Mouse (Mus musculus): Measurements from ENCODE around the gene Hnrnpl.

Gene Hnrnpl

GRCm38 (mm10) chr7:28808221-28808941, at the start of gene Hnrnpl:
TSS of gene Hnrnpl (plus strand) at chr7:28808541.
- DNase-seq (ENCODE audit: extremely low read depth, low read depth), result peak; percentile 64

- no peak for DNase-seq (ENCODE audit: extremely low read depth, low read depth)
Observed at GRCm38 (mm10) chr7:28758623-28759022, 49.7 kb upstream of the Hnrnpl start.

GRCm38 (mm10) chr7:28761907-28762306, 46.4 kb upstream of the Hnrnpl start:
- no peak for DNase-seq (ENCODE audit: extremely low read depth, low read depth)

GRCm38 (mm10) chr7:28765211-28765610, 43.1 kb upstream of the Hnrnpl start:
- no peak for DNase-seq (ENCODE audit: extremely low read depth, low read depth)

GRCm38 (mm10) chr7:28766173-28766879, 42.0 kb upstream of the Hnrnpl start, which contains the start of gene Sirt2:
TSS of gene Sirt2 (plus strand) at chr7:28766735.
- peak; percentile 99 for DNase-seq (ENCODE audit: extremely low read depth, low read depth)

- DNase-seq (ENCODE audit: extremely low read depth, low read depth), result no peak
Observed at GRCm38 (mm10) chr7:28766910-28767309, 41.4 kb upstream of the Hnrnpl start.

GRCm38 (mm10) chr7:28767462-28767965, 40.8 kb upstream of the Hnrnpl start, which contains the start of gene Nfkbib:
TSS of gene Nfkbib (minus strand) at chr7:28767512.
- no peak for DNase-seq (ENCODE audit: extremely low read depth, low read depth)

GRCm38 (mm10) chr7:28769414-28769958, 38.9 kb upstream of the Hnrnpl start:
- peak; percentile 41 for DNase-seq (ENCODE audit: extremely low read depth, low read depth)

- DNase-seq (ENCODE audit: extremely low read depth, low read depth), result no peak
Observed at GRCm38 (mm10) chr7:28770309-28770708, 38.0 kb upstream of the Hnrnpl start.

- DNase-seq (ENCODE audit: extremely low read depth, low read depth), result no peak
Observed at GRCm38 (mm10) chr7:28771867-28772266, 36.5 kb upstream of the Hnrnpl start.

- no peak for DNase-seq (ENCODE audit: extremely low read depth, low read depth)
Observed at GRCm38 (mm10) chr7:28773163-28773562, 35.2 kb upstream of the Hnrnpl start.

- DNase-seq (ENCODE audit: extremely low read depth, low read depth), result no peak
Observed at GRCm38 (mm10) chr7:28774164-28774563, 34.2 kb upstream of the Hnrnpl start.

- DNase-seq (ENCODE audit: extremely low read depth, low read depth), result no peak
Observed at GRCm38 (mm10) chr7:28775129-28775528, 33.2 kb upstream of the Hnrnpl start.

GRCm38 (mm10) chr7:28778825-28779224, 29.5 kb upstream of the Hnrnpl start:
- no peak for DNase-seq (ENCODE audit: extremely low read depth, low read depth)

- DNase-seq (ENCODE audit: extremely low read depth, low read depth), result peak; percentile 64
Observed at GRCm38 (mm10) chr7:28780067-28780658, 28.2 kb upstream of the Hnrnpl start.

GRCm38 (mm10) chr7:28780857-28781256, 27.5 kb upstream of the Hnrnpl start:
- no peak for DNase-seq (ENCODE audit: extremely low read depth, low read depth)

- DNase-seq (ENCODE audit: extremely low read depth, low read depth), result no peak
Observed at GRCm38 (mm10) chr7:28781261-28781663, 27.1 kb upstream of the Hnrnpl start.

GRCm38 (mm10) chr7:28785161-28785560, 23.2 kb upstream of the Hnrnpl start:
- no peak for DNase-seq (ENCODE audit: extremely low read depth, low read depth)

GRCm38 (mm10) chr7:28787884-28788283, 20.5 kb upstream of the Hnrnpl start:
- no peak for DNase-seq (ENCODE audit: extremely low read depth, low read depth)

GRCm38 (mm10) chr7:28788307-28789195, 19.8 kb upstream of the Hnrnpl start, which contains the start of gene Rinl:
TSS of gene Rinl (plus strand) at chr7:28788969.
- no peak for DNase-seq (ENCODE audit: extremely low read depth, low read depth)

- no peak for DNase-seq (ENCODE audit: extremely low read depth, low read depth)
Observed at GRCm38 (mm10) chr7:28789235-28789634, 19.1 kb upstream of the Hnrnpl start.

Data from MEL-GATA-1-ER (cell line).